Mouse (Mus musculus) E14TG2a.4 (cell line): Measurements from ENCODE around the gene Chd3.

Source experiments
- H3K27me3 ChIP-seq: 2 replicates; pipeline ENCODE4 v1.6.1; 2014; ENCODE audit warnings: low read length, control low read depth; ENCODE audit not compliant: insufficient read depth
- H3K36me3 ChIP-seq: 2 replicates; pipeline ENCODE4 v1.6.1; 2014; ENCODE audit warnings: low read length, control low read depth; ENCODE audit not compliant: insufficient read depth
- H3K4me1 ChIP-seq: replicated peaks from 2 replicates; pipeline ENCODE4 v1.6.1; 2014; ENCODE audit warnings: low read depth, low read length, control low read depth
- H3K4me3 ChIP-seq: replicated peaks from 2 replicates; pipeline ENCODE4 v1.5.1; 2014; ENCODE audit warnings: mild to moderate bottlenecking, low read length
- H3K9me3 ChIP-seq: 2 replicates; pipeline ENCODE4 v1.6.1; 2014; ENCODE audit warnings: low read length, control low read depth
- CTCF ChIP-seq: conservative IDR thresholded peaks from 2 replicates; pipeline ENCODE4 v1.5.1; 2014; ENCODE audit warnings: low read length
- NANOG ChIP-seq: IDR thresholded peaks from 2 replicates; pipeline ENCODE4 v1.6.1; 2014; ENCODE audit warnings: borderline replicate concordance, low read length, mixed read lengths
- POU5F1 ChIP-seq: IDR thresholded peaks from 2 replicates; pipeline ENCODE4 v1.6.1; 2014; ENCODE audit warnings: low read length, borderline replicate concordance

Chd3 gene

DNA sequence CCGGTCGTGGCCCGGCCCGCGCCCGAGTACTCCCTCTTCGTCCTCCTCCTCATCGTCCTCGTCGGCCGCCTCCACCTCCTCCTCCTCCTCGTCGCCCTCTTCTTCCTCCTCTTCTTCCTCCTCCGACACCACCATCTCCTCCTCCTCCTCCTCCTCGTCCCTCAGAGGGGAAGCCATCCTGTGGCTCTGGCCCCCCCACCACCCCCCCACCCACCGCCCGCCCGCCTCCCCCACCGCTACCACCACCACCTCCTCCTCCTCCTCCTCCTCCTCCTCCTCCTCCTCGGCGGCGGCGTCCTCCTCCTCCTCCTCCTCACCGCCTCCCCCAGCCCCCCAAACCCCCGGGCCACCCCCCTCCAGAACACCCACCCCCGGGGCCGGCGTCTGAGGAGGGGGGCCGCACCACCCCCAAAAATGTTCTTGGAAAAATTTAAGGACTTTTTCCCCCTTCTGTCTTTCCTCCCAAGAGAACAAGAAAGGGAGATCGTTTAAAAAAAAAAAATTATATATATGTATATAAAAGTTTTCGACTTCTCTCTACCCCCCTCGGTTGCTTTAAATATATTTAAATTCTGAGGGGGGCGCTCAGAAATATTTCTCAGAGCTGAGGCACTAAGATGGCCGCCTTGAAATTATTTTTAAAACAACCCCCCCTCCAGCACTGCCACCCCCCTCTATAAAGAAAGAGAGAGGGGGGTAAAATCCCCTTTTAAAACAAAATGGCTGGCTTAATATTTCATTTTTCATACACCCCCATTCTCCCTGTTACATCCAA, at the start of gene Chd3:
Gene Chd3 (minus strand): TSS at position 192 of the 775 bp plus-strand sequence.
- no peaks in the 10 kb centered on the region for H3K9me3 ChIP-seq
- TF ChIP-seq NANOG (no peak), POU5F1 (no peak), CTCF (no peak)
- peaks cover 68% of the 10 kb centered on the region for H3K27me3 ChIP-seq
- no peaks in the 10 kb centered on the region for H3K36me3 ChIP-seq
- H3K4me1 ChIP-seq = peaks cover 70% of the 10 kb centered on the region
- peak within 1 kb of the TSS; percentile 81 for H3K4me3 ChIP-seq

GRCm38 (mm10) chr11:69417449-69418384, 48.5 kb upstream of the Chd3 start:
- H3K4me3 ChIP-seq = peak overlapping the region; percentile 83
- peaks cover 2% of the 10 kb centered on the region for H3K36me3 ChIP-seq
- no peak for TF ChIP-seq POU5F1
- no peak for TF ChIP-seq CTCF
- TF ChIP-seq NANOG = no peak
- no peaks in the 10 kb centered on the region for H3K9me3 ChIP-seq
- H3K4me1 ChIP-seq = peaks cover 75% of the 10 kb centered on the region
- peaks cover 20% of the 10 kb centered on the region for H3K27me3 ChIP-seq

DNA sequence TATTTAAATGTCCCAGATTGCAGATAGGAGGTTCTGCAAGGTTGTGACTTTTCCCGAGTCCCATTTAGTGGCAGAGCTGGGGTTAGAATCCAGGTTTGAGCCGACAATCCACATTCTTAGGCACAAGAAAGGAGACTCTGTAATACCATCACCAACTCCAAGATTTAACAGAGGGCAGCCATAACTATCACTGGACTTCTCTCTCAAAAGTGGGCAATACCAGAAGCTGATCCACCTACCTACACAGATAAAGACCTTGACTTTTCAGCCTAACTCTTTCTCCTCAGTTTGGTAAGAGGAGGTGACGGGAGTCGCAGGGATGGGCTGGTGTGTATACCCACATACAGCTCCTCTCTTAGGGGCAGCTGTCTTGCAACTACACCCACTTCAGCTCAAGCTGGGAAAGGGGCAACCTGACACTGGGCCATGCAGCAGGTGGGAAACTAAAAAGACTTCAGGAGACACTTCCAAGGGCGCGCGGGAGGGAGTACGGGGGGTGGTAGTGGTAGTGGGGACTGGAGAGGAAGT, 47.8 kb upstream of the Chd3 start:
- H3K4me1 ChIP-seq = peaks cover 83% of the 10 kb centered on the region
- peaks cover 15% of the 10 kb centered on the region for H3K27me3 ChIP-seq
- H3K36me3 ChIP-seq = peaks cover 9% of the 10 kb centered on the region
- H3K9me3 ChIP-seq = no peaks in the 10 kb centered on the region
- TF ChIP-seq POU5F1 (no peak), CTCF (no peak), NANOG (no peak)
- H3K4me3 ChIP-seq = peak overlapping the region; percentile 83

GRCm38 (mm10) chr11:69416509-69416908, 47.3 kb upstream of the Chd3 start:
- TF ChIP-seq NANOG (no peak), POU5F1 (no peak)
- Histone ChIP-seq H3K4me3 (peak overlapping the region; percentile 83), H3K4me1 (peaks cover 83% of the 10 kb centered on the region), H3K36me3 (peaks cover 11% of the 10 kb centered on the region), H3K27me3 (peaks cover 13% of the 10 kb centered on the region; the same call in 1 of the 2 replicates), H3K9me3 (no peaks in the 10 kb centered on the region)

DNA sequence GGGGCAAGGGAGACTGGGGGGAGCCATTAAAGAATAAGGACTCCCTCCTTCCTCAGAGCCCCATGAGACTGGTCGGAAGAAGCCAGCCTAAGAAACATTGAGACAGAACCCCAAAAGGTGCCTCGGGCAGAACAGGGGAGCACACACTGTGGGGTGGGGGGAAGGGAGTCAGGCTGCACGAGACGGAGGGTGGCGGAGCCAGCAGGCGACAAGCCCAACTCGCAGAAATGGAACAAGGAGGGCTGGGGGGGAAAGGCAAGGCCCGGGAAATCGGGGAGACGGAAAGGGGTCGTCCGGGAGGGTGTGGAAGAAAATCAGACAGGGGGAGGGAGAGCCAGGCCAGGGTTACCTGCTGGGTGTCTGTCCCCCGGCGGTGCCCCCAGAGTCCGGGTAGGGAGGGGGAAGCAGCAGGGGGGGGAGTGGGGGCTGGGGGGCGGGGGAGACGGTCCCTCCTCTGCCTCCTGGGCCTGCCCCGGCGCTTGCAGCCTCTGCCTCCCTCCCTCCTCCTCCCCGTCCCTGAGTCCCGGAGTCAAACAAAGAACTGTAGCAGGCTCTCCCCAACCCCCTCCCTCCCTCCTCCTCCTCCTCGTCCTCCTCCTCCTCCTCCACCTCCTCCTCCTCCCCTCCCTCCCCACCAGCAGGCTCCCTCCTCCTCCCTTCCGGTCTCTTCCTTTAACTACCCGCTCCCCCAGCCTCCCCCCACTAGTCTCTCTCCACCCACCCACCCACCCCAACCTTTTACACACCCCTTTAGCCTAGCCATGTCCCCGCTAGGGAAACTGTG, 46.7 kb upstream of the Chd3 start:
- no peaks in the 10 kb centered on the region for H3K9me3 ChIP-seq
- peak overlapping the region; percentile 88 for H3K4me3 ChIP-seq
- 0 out of 2 replicates have a peak, but pooled peaks cover 6% of the 10 kb centered on the region for H3K27me3 ChIP-seq
- H3K36me3 ChIP-seq = peaks cover 11% of the 10 kb centered on the region
- H3K4me1 ChIP-seq = peaks cover 76% of the 10 kb centered on the region
- TF ChIP-seq POU5F1 (no peak), CTCF (no peak), NANOG (no peak)

DNA sequence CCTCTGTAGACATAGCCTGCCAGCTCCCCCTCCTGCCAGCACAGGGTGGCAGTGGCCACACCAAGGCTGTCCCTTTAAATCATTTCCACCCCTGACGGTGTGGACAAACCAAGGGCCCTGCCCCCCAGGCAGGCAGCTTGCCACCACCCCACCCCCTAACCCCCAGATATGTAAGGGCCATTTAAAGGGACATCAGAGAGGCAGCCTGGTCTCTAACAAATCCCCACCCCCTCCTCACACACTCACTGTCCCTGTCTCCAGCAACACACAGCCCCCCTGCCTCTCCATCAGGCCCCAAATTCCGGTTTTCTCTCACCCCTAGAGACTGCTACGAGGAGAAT, 46.1 kb upstream of the Chd3 start:
- H3K9me3 ChIP-seq = no peaks in the 10 kb centered on the region
- H3K4me3 ChIP-seq = peak overlapping the region; percentile 88
- TF ChIP-seq NANOG (no peak), POU5F1 (no peak)
- peaks cover 74% of the 10 kb centered on the region for H3K4me1 ChIP-seq
- peaks cover 9% of the 10 kb centered on the region for H3K27me3 ChIP-seq
- H3K36me3 ChIP-seq = peaks cover 11% of the 10 kb centered on the region

DNA sequence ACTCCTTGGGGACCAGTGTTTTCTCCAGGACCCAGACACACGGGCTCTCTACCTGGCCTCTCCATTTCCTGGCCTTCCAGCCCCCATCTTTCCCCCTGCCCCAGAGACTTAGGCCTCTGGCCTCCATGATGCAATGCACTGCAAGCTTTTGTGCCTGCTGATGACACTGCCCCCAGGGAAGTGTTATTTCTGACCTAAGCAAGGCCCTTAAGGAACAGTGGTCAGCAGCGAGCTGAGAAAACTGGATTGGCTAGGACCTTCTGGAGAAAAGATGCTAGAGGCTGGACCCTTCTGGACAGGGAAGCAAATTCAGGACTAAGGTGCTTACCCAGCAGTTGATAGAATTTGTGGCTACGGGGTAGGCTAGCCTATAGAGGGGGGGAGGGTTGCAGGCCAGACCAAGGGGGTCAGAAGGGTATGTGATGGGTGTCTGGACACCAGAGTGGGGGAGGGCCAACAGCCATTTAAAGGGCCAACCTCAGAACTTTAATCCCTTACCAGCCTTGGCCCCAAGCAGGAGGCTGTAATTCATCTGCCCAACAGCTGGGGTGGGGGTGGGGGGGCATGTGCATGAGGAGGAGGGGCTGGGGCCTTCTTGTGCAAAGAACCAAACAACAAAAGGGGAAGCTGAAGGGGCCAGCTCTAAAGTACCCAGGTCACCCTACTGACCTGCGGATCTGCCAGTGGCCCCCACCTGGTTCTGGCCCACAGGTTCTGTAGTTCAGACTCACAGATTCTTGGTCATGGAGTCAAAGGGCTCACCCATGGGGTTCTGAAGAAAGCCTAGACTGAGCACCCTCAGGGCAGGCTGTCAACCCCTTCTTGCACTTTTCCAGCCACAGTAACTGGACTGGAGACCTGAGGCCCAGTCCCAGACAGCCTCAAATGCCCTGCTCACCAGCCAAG, 45.5 kb upstream of the Chd3 start:
- peaks cover 11% of the 10 kb centered on the region for H3K36me3 ChIP-seq
- peaks cover 11% of the 10 kb centered on the region for H3K27me3 ChIP-seq
- H3K4me3 ChIP-seq = peak overlapping the region; percentile 88
- TF ChIP-seq POU5F1 (no peak), NANOG (no peak), CTCF (no peak)
- H3K9me3 ChIP-seq = no peaks in the 10 kb centered on the region
- peaks cover 73% of the 10 kb centered on the region for H3K4me1 ChIP-seq
